Mouse (Mus musculus) lung, postnatal 0 days (tissue): ENCODE measurements around the gene Lamb1. TPM values are rescaled to one million over a fixed set of nuclear protein-coding genes. Genes with fewer than 3 reads are reported as not detected.

ENCODE experiments used
- ATAC-seq: fragments of 200-750 bp; cut with Nextera tagmentation; 2 replicates; pipeline ENCODE4 v1.8.0; 2017; ENCODE audit warnings: moderate library complexity
- DNase-seq: peaks from one replicate; pipeline ENCODE4 v3.0.0-alpha.2; 2016; ENCODE audit warnings: low spot score
- H3K27ac ChIP-seq: fragments of 300-500 bp; sonication (generic); 2 replicates; pipeline ENCODE4 v1.5.1; 2014; ENCODE audit warnings: antibody characterized with exemption, mild to moderate bottlenecking, low read length, mixed read lengths
- H3K27me3 ChIP-seq: fragments of 300-500 bp; sonication (generic); replicated peaks from 2 replicates; pipeline ENCODE4 v1.6.1; 2014; ENCODE audit warnings: low read length, mixed read lengths; ENCODE audit not compliant: insufficient read depth
- H3K36me3 ChIP-seq: fragments of 300-500 bp; sonication (generic); 2 replicates; pipeline ENCODE4 v1.6.1; 2014; ENCODE audit warnings: low read length, mixed read lengths; ENCODE audit not compliant: insufficient read depth
- H3K4me1 ChIP-seq: fragments of 300-500 bp; sonication (generic); 2 replicates; pipeline ENCODE4 v1.6.1; 2014; ENCODE audit warnings: antibody characterized with exemption, low read depth, low read length, mixed read lengths; ENCODE audit not compliant: insufficient read depth
- H3K4me2 ChIP-seq: fragments of 300-500 bp; sonication (generic); replicated peaks from 2 replicates; pipeline ENCODE4 v1.6.1; 2014; ENCODE audit warnings: low read depth, mild to moderate bottlenecking, low read length, moderate library complexity, mixed read lengths
- H3K4me3 ChIP-seq: fragments of 300-500 bp; sonication (generic); 2 replicates; pipeline ENCODE4 v1.5.1; 2014; ENCODE audit warnings: low read depth, low read length
- H3K9ac ChIP-seq: fragments of 300-500 bp; sonication (generic); replicated peaks from 2 replicates; pipeline ENCODE4 v1.6.1; 2014; ENCODE audit warnings: low read depth, mild to moderate bottlenecking
- H3K9me3 ChIP-seq: fragments of 300-500 bp; sonication (generic); 2 replicates; pipeline ENCODE4 v1.6.1; 2016; ENCODE audit warnings: low read length, mixed read lengths
- CTCF ChIP-seq: IDR thresholded peaks from 2 replicates; pipeline ENCODE4 v1.5.1; 2016; ENCODE audit warnings: antibody characterized with exemption, mild to moderate bottlenecking
- EP300 ChIP-seq: IDR thresholded peaks from 2 replicates; pipeline ENCODE4 v1.6.1; 2016; ENCODE audit warnings: antibody characterized with exemption, mild to moderate bottlenecking, control low read depth
- WGBS: fragments of 180-500 bp; shearing (Covaris S2); extraction: QIAGEN DNeasy Blood & Tissue Kit; methylation state at CpG from one replicate; pipeline ENCODE4 v1.1.7; 2014; 5-methylcytosine and 5-hydroxymethylcytosine counted together
- polyA plus RNA-seq: library from polyadenylated mRNA; unstranded; fragments of >200 nt; fragmentation: Nextera tagmentation; extraction: Ambion mirVana; gene quantifications from 2 replicates; pipeline ENCODE4 v1.2.1, GENCODE M21; 2015

Lamb1 gene
- polyA plus RNA-seq, 1 experiment from 2014 or later: 56.0 TPM

DNA sequence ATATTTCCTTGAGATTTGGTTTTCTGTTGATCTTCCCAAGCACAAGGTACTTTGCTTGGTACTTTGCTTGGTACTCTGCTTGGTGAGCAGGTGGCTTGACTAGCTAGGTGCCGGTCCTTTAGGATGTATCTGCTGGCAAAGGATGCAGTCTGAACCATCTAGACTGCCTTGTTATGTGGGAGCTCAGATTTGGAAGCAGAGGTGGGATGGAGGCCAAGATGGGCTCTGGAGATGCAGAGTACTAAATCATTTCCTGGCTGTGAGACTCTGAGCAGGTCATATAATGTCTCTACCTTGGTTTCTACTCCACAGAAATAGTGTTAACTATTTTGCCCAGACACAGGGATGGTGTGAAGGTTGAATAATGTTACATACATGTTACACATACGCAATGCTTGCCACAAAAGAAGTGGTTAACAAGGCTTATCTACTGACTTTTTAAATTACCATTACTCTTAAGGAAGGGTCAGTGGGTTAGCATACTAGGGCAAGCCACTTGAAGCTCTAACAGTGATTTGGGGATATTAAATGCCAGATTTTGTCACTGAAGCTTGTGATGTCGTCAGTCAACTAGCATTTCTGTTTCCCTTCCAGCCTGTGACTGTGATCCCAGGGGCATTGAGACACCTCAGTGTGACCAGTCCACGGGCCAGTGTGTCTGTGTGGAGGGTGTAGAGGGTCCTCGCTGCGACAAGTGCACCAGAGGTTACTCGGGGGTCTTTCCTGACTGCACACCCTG is 52.8 kb downstream of the Lamb1 start:
- no peak overlapping the region for H3K9ac ChIP-seq
- no peak overlapping the region for H3K27ac ChIP-seq

DNA sequence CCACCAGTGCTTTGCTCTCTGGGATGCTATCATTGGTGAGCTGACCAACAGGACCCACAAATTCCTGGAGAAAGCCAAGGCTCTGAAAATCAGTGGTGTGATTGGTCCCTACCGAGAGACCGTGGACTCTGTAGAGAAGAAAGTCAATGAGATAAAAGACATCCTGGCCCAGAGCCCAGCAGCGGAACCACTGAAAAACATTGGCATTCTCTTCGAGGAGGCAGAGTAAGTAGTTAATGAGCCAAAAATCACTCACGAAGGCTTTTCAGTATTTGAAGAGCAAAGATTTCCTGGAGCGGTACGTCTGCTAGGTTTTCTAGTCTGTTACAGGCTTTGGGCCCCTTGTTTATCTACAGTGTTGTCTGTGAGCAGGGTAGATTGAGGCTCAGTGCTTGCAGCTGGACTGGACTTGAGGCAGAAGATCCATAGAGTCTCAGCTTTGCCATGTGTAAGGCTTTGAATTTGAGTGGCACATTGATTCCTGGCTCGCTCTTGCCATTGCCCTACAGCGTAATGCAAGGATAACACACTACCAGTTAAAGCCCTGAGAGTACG is 53.5 kb downstream of the Lamb1 start:
- H3K9me3 ChIP-seq: no peaks in the 10 kb centered on the region
- no peak overlapping the region for H3K27ac ChIP-seq
- H3K36me3 ChIP-seq: peaks cover 23% of the 10 kb centered on the region; the same call in 1 of the 2 replicates
- ATAC-seq (no peak), DNase-seq (no peak)
- H3K4me1 ChIP-seq: no peaks in the 10 kb centered on the region
- no peak overlapping the region for H3K4me2 ChIP-seq
- H3K9ac ChIP-seq: no peak overlapping the region
- WGBS: 58% methylated on average over 10 of the region's 10 CpGs
- H3K27me3 ChIP-seq: no peaks in the 10 kb centered on the region
- no peak for TF ChIP-seq CTCF
- no peak for TF ChIP-seq EP300
- H3K4me3 ChIP-seq: no peak overlapping the region

More for the DNA sequence above, 52.8 kb downstream of the Lamb1 start:
- TF ChIP-seq EP300: no peak
- TF ChIP-seq CTCF: no peak
- DNase-seq (no peak), ATAC-seq (no peak)
- H3K27me3 ChIP-seq: no peaks in the 10 kb centered on the region
- no peak overlapping the region for H3K4me3 ChIP-seq
- H3K4me2 ChIP-seq: no peak overlapping the region
- 86% methylated on average over 7 of the region's 7 CpGs for WGBS
- H3K9me3 ChIP-seq: no peaks in the 10 kb centered on the region
- H3K4me1 ChIP-seq: no peaks in the 10 kb centered on the region
- peaks cover 22% of the 10 kb centered on the region; the same call in 1 of the 2 replicates for H3K36me3 ChIP-seq

DNA sequence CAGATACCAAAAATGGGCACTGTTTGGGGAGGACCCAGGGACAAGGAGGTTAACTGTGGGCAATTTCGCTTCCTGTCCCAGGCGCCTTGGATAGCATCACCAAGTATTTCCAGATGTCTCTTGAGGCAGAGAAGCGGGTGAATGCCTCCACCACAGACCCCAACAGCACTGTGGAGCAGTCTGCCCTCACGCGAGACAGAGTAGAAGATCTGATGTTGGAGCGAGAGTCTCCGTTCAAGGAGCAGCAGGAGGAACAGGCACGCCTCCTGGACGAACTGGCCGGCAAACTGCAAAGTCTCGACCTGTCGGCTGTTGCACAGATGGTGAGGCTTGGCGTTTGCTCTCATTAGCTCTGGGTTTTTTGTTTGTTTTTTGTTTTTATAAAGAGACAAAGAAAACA is 55.8 kb downstream of the Lamb1 start:
- no peak overlapping the region for H3K4me3 ChIP-seq
- no peak overlapping the region for H3K4me2 ChIP-seq
- DNase-seq: no peak
- H3K9ac ChIP-seq: no peak overlapping the region
- H3K27ac ChIP-seq: no peak overlapping the region
- WGBS: 77% methylated on average over 13 of the region's 13 CpGs
- no peaks in the 10 kb centered on the region for H3K9me3 ChIP-seq
- H3K36me3 ChIP-seq: peaks cover 41% of the 10 kb centered on the region; the same call in 1 of the 2 replicates
- no peaks in the 10 kb centered on the region for H3K27me3 ChIP-seq
- no peaks in the 10 kb centered on the region for H3K4me1 ChIP-seq
- no peak for ATAC-seq
- TF ChIP-seq EP300: no peak
- no peak for TF ChIP-seq CTCF

DNA sequence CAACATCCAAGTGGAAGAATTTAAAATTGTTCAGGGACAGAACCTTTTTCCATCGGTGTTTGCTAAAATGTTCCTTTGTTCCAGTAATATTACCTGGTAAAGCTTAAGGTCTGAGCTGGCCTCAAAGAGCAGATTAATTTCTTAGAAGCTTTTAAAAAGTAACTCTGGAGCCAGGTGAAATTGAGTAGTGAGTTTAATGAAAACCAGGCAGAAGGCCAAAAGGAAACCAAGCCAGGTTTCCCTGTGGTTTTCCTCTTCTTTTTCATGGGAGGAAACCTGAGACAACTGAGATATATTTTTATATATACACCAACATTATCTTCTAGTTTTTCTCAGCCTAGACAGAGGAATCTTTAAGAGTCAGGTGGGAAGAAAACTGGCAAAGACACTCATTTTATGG is 56.5 kb downstream of the Lamb1 start:
- WGBS: 93% methylated on average over 1 of the region's 1 CpGs
- Histone ChIP-seq H3K4me3 (no peak overlapping the region), H3K4me2 (no peak overlapping the region), H3K36me3 (peaks cover 45% of the 10 kb centered on the region; the same call in 1 of the 2 replicates), H3K4me1 (no peaks in the 10 kb centered on the region), H3K27ac (no peak overlapping the region), H3K9ac (no peak overlapping the region), H3K9me3 (no peaks in the 10 kb centered on the region), H3K27me3 (no peaks in the 10 kb centered on the region)
- no peak for ATAC-seq
- DNase-seq: no peak
- TF ChIP-seq EP300: no peak

DNA sequence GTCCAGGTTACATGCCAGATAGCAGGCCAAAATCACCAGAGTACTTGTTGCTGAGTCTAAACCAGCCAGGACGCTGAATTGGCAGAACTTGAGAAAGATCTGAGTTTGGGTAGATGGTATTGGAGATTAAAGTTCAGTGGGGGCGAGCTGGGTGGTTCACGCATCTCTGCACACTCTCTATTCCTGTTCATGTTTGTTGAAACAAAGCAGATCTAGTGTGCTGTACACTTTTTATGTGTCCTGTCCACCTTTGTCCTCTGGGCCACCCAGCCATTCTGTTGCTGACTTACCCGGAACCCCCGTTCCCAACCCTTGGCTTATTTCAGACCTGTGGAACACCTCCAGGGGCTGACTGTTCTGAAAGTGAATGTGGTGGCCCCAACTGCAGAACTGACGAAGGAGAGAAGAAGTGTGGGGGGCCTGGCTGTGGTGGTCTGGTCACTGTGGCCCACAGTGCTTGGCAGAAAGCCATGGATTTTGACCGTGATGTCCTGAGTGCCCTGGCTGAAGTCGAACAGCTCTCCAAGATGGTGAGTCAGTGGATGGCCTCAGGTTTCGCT is 58.2 kb downstream of the Lamb1 start:
- Histone ChIP-seq H3K4me3 (no peak overlapping the region), H3K36me3 (peaks cover 39% of the 10 kb centered on the region; the same call in 1 of the 2 replicates), H3K9me3 (no peaks in the 10 kb centered on the region), H3K4me2 (no peak overlapping the region), H3K27ac (no peak overlapping the region), H3K9ac (no peak overlapping the region), H3K4me1 (no peaks in the 10 kb centered on the region), H3K27me3 (no peaks in the 10 kb centered on the region)
- TF ChIP-seq EP300: no peak
- TF ChIP-seq CTCF: no peak
- DNase-seq (no peak), ATAC-seq (no peak)
- WGBS: 82% methylated on average over 9 of the region's 9 CpGs

DNA sequence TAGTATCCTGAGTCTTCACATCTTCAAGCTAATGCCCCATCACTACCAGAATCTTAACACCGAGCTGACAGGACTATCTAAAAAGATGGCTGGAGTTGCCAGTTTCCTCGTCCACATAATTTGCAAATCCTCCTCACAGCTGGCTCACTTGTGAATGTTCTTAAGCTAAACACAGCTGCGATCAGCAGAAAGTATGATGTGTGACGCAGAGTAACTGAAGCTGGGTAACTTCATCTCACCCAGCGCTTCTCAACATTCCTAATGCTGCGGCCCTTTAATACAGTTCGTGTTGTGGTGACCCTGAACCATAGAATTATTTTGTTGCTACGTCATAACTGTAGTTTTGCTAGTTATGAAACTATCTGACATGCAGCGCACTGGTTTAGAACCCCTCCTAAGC is 62.1 kb downstream of the Lamb1 start:
- no peak overlapping the region for H3K27ac ChIP-seq
- TF ChIP-seq EP300 (no peak), CTCF (no peak)
- DNase-seq (no peak), ATAC-seq (no peak)
- 83% methylated on average over 9 of the region's 9 CpGs for WGBS
- H3K4me3 ChIP-seq: no peak overlapping the region
- H3K4me2 ChIP-seq: no peak overlapping the region
- no peak overlapping the region for H3K9ac ChIP-seq
- no peaks in the 10 kb centered on the region for H3K4me1 ChIP-seq
- H3K9me3 ChIP-seq: no peaks in the 10 kb centered on the region
- no peaks in the 10 kb centered on the region for H3K27me3 ChIP-seq
- peaks cover 39% of the 10 kb centered on the region; the same call in 1 of the 2 replicates for H3K36me3 ChIP-seq
